Mouse (Mus musculus): ENCODE results near the gene 6430548M08Rik. TPM values are rescaled to one million over a fixed set of nuclear protein-coding genes. Genes with fewer than 3 reads are reported as not detected.
A peak's percentile ranks its signal among the peaks of the same experiment; 100 is the strongest.

The 6430548M08Rik gene
- polyA plus RNA-seq (2012; ENCODE audit: insufficient read depth, insufficient read length, missing spikeins), result 40.4 and 43.2 TPM in 2 replicates

DNA sequence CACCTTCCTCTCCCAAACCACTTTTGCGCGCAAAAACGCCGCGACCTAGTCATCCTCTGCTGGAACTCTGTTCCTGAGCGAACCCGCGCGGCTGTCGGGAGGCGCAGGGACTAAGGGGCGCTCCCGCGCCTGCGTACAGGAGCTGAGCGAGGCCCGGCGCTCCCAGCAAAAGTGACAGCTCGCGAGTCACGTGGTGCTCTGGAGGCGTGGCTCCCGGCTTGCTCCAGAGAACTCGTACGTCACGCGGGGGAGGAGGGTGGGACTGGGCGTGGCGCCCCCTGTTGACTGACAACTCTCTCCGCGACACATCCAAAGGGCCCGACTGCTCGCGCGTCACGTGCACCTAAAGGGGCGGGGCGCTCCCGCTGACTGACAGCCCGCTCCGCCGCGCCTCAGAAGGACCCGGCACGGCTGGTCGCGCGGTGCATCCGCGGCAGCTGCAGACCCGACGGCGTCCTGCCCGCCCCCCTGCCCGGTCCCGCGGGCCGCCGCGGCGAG, at the start of gene 6430548M08Rik:
Gene 6430548M08Rik (plus strand): TSS at position 395 of the 498 bp plus-strand sequence.
- TF ChIP-seq CTCF (IDR thresholded peaks at IDR 0.05; ENCODE audit: low read depth, low read length) (no peak), POLR2A (IDR thresholded peaks at IDR 0.05; ENCODE audit: borderline replicate concordance, low read depth, low read length) (no peak)
- H3K27ac ChIP-seq (ENCODE audit: insufficient read depth, low read depth, low read length), result peak within 1 kb of the TSS; percentile 98
- peaks cover 63% of the 10 kb centered on the region for H3K4me1 ChIP-seq (ENCODE audit: control insufficient read depth, insufficient read depth, low read length)
- peak within 1 kb of the TSS; percentile 80 for H3K4me3 ChIP-seq (ENCODE audit: insufficient read depth, low read length)

- Histone ChIP-seq H3K27ac (ENCODE audit: insufficient read depth, low read depth, low read length) (no peak overlapping the region), H3K4me1 (ENCODE audit: control insufficient read depth, insufficient read depth, low read length) (0 out of 2 replicates have a peak, but pooled peaks cover 2% of the 10 kb centered on the region), H3K4me3 (ENCODE audit: insufficient read depth, low read length) (no peak overlapping the region)
- TF ChIP-seq CTCF (IDR thresholded peaks at IDR 0.05; ENCODE audit: low read depth, low read length) (no peak), POLR2A (IDR thresholded peaks at IDR 0.05; ENCODE audit: borderline replicate concordance, low read depth, low read length) (no peak)
Observed at GRCm38 (mm10) chr8:120065611-120066010, 48.3 kb upstream of the 6430548M08Rik start.

GRCm38 (mm10) chr8:120066226-120066625, 47.7 kb upstream of the 6430548M08Rik start:
- H3K4me1 ChIP-seq (ENCODE audit: control insufficient read depth, insufficient read depth, low read length), result 0 out of 2 replicates have a peak, but pooled peaks cover 2% of the 10 kb centered on the region
- no peak overlapping the region for H3K27ac ChIP-seq (ENCODE audit: insufficient read depth, low read depth, low read length)
- TF ChIP-seq CTCF (IDR thresholded peaks at IDR 0.05; ENCODE audit: low read depth, low read length) (no peak), POLR2A (IDR thresholded peaks at IDR 0.05; ENCODE audit: borderline replicate concordance, low read depth, low read length) (no peak)
- no peak overlapping the region for H3K4me3 ChIP-seq (ENCODE audit: insufficient read depth, low read length)

- Histone ChIP-seq H3K27ac (ENCODE audit: insufficient read depth, low read depth, low read length) (no peak overlapping the region), H3K4me3 (ENCODE audit: insufficient read depth, low read length) (no peak overlapping the region)
- TF ChIP-seq POLR2A (IDR thresholded peaks at IDR 0.05; ENCODE audit: borderline replicate concordance, low read depth, low read length) (no peak), CTCF (IDR thresholded peaks at IDR 0.05; ENCODE audit: low read depth, low read length) (no peak)
Observed at GRCm38 (mm10) chr8:120067936-120068668, 45.9 kb upstream of the 6430548M08Rik start.

GRCm38 (mm10) chr8:120071684-120072083, 42.3 kb upstream of the 6430548M08Rik start:
- TF ChIP-seq CTCF (IDR thresholded peaks at IDR 0.05; ENCODE audit: low read depth, low read length), result peak; percentile 94
- TF ChIP-seq POLR2A (IDR thresholded peaks at IDR 0.05; ENCODE audit: borderline replicate concordance, low read depth, low read length), result no peak
- Histone ChIP-seq H3K27ac (ENCODE audit: insufficient read depth, low read depth, low read length) (no peak overlapping the region), H3K4me3 (ENCODE audit: insufficient read depth, low read length) (no peak overlapping the region), H3K4me1 (ENCODE audit: control insufficient read depth, insufficient read depth, low read length) (no peaks in the 10 kb centered on the region)

More at GRCm38 (mm10) chr8:120067936-120068668, 45.9 kb upstream of the 6430548M08Rik start:
- H3K4me1 ChIP-seq (ENCODE audit: control insufficient read depth, insufficient read depth, low read length), result 0 out of 2 replicates have a peak, but pooled peaks cover 2% of the 10 kb centered on the region

DNA sequence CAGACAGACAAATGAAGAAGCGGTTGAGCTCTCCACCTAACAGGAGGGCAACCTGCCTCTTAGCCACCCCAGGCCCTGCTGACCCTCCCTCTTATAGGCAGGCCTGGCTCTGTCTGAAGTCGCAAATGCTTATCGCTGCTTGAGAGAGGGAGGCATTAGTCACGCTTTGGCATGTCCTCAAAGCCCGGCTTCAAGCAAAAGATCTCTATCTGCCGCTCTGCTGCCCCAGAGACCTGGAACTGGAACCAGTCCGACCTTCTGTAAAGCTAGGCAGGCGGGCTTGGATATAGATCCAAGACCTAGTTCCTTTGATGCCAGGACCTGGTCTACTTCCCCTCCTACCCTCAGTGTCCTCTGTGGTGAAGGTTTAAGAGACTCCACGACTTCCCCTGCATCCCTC, 41.7 kb upstream of the 6430548M08Rik start:
- Histone ChIP-seq H3K27ac (ENCODE audit: insufficient read depth, low read depth, low read length) (no peak overlapping the region), H3K4me3 (ENCODE audit: insufficient read depth, low read length) (no peak overlapping the region), H3K4me1 (ENCODE audit: control insufficient read depth, insufficient read depth, low read length) (no peaks in the 10 kb centered on the region)
- no peak for TF ChIP-seq CTCF (IDR thresholded peaks at IDR 0.05; ENCODE audit: low read depth, low read length)
- no peak for TF ChIP-seq POLR2A (IDR thresholded peaks at IDR 0.05; ENCODE audit: borderline replicate concordance, low read depth, low read length)

- TF ChIP-seq POLR2A (IDR thresholded peaks at IDR 0.05; ENCODE audit: borderline replicate concordance, low read depth, low read length) (no peak), CTCF (IDR thresholded peaks at IDR 0.05; ENCODE audit: low read depth, low read length) (no peak)
- Histone ChIP-seq H3K27ac (ENCODE audit: insufficient read depth, low read depth, low read length) (no peak overlapping the region), H3K4me1 (ENCODE audit: control insufficient read depth, insufficient read depth, low read length) (no peaks in the 10 kb centered on the region), H3K4me3 (ENCODE audit: insufficient read depth, low read length) (no peak overlapping the region)
Observed at GRCm38 (mm10) chr8:120072827-120073226, 41.1 kb upstream of the 6430548M08Rik start.

GRCm38 (mm10) chr8:120074516-120074915, 39.4 kb upstream of the 6430548M08Rik start:
- no peak overlapping the region for H3K4me3 ChIP-seq (ENCODE audit: insufficient read depth, low read length)
- no peak for TF ChIP-seq POLR2A (IDR thresholded peaks at IDR 0.05; ENCODE audit: borderline replicate concordance, low read depth, low read length)
- TF ChIP-seq CTCF (IDR thresholded peaks at IDR 0.05; ENCODE audit: low read depth, low read length), result no peak
- H3K27ac ChIP-seq (ENCODE audit: insufficient read depth, low read depth, low read length), result no peak overlapping the region
- no peaks in the 10 kb centered on the region for H3K4me1 ChIP-seq (ENCODE audit: control insufficient read depth, insufficient read depth, low read length)

DNA sequence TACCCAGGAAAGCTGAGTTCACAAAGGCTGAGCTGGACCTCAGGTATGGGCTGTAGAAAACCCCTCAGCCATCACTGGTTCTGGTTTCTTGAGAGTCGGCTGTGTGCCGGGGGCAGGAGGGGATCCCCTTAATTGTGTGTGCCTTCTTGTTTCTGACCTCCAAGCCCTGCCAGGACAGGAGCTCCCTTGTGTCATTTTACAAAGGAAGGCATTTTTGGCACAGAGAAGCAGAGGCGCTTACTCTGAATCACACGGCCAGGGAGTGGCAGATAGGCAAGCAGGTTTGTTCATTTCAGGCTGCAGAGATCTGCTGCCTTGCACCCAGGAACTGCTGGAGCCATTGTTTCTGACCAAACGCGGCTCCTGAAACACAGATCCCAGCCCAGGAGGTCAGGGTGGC, 38.6 kb upstream of the 6430548M08Rik start:
- H3K4me3 ChIP-seq (ENCODE audit: insufficient read depth, low read length), result no peak overlapping the region
- H3K27ac ChIP-seq (ENCODE audit: insufficient read depth, low read depth, low read length), result no peak overlapping the region
- H3K4me1 ChIP-seq (ENCODE audit: control insufficient read depth, insufficient read depth, low read length), result no peaks in the 10 kb centered on the region
- TF ChIP-seq POLR2A (IDR thresholded peaks at IDR 0.05; ENCODE audit: borderline replicate concordance, low read depth, low read length) (no peak), CTCF (IDR thresholded peaks at IDR 0.05; ENCODE audit: low read depth, low read length) (no peak)

GRCm38 (mm10) chr8:120078080-120078479, 35.9 kb upstream of the 6430548M08Rik start:
- H3K4me3 ChIP-seq (ENCODE audit: insufficient read depth, low read length), result no peak overlapping the region
- no peak overlapping the region for H3K27ac ChIP-seq (ENCODE audit: insufficient read depth, low read depth, low read length)
- H3K4me1 ChIP-seq (ENCODE audit: control insufficient read depth, insufficient read depth, low read length), result no peaks in the 10 kb centered on the region
- TF ChIP-seq CTCF (IDR thresholded peaks at IDR 0.05; ENCODE audit: low read depth, low read length) (peak; percentile 61; the same call in 1 of the 2 replicates), POLR2A (IDR thresholded peaks at IDR 0.05; ENCODE audit: borderline replicate concordance, low read depth, low read length) (no peak)
